Mouse (Mus musculus): ENCODE measurements around the gene Dcbld2.

DNA sequence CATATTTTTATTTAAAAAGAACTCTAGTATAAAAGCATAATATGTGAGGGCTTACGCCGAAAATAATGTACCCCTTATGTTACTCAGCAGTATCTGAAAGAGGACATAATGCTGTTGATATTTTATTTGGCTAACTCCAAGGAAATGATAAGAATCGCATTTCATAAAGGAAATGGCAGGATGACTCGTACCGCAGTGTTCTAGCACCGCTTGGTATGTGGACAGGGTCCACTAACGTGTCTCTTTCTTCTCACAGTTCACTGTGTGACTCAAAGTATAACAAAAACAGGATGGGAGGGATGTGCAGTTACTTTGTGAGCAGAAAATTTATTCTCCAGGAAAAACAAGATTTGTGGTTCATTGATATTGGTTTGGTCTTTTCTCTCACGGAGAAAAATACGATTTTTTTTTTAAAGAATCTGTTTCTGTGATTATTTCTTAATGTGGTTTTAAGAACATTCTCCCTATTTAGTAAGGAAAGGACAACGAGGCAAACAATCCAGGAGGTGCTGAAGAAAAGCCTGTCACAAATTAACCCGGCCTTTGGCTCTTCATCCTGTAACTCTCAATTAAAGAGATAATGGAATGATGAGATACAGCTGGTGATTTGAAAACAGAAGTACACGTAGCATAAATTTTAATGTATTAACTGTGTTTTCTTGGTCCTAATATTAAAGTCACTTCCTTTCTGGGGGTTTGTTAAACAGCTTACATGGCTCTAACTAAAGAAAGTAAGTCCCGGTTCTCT, 30.3 kb upstream of the Dcbld2 start:
- TF ChIP-seq POLR2A (IDR thresholded peaks at IDR 0.05; ENCODE audit: low read depth, low read length), result no peak
- no peak for TF ChIP-seq CTCF (IDR thresholded peaks at IDR 0.05; ENCODE audit: borderline replicate concordance, insufficient read depth, low read length)

Measured in embryonic fibroblast, embryonic 13.5 days (primary cell).